Mouse (Mus musculus): ENCODE measurements around the gene Lrrc71. TPM values are rescaled to one million over a fixed set of nuclear protein-coding genes. Genes with fewer than 3 reads are reported as not detected.

Gene Lrrc71
- polyA plus RNA-seq, 1 experiment from 2014 or later: 0.28 TPM

DNA sequence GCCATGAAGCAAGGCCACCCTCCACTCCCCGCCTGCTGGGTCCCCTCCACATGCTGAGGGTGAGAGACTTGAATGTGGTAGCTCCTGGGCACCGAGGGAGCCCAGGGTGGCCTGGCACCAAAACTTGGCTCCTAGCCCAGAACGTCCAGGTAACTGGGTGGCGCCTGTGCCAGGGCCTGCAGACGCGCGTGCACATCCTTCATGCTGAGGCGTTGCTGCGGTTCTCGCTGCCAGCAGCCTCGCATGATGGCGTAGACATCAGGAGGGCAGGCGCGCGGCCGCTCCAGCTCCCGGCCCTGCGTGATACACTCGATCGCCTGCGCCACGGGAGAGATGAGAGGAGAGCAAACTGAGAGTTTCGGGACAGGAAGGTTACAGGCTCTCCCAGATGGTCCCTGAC lies 29.9 kb upstream of the Lrrc71 start:
- H3K9ac ChIP-seq: no peak overlapping the region
- WGBS: 53% methylated on average over 23 of the region's 23 CpGs

DNA sequence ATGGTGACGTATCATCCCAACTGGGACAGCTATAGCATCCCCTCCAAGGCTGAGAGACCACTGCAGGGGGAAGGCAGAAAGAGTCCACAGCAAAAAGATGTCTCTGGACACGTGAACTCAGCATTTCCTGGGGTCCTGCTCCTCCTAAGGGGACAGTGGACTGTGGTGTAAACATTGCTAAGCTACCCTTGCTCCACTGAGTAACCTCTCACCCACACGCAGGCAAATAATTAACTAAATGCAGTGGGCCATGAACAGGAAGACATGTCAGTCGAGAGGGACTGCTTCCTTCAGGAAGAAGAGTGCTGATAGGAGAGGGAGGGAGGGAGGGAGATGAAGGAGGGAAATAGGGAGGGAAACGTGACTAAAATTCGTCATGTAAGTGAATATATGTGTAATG lies 22.7 kb upstream of the Lrrc71 start:
- H3K4me3 ChIP-seq: no peak overlapping the region
- no peak overlapping the region for H3K4me2 ChIP-seq (replicated peaks)
- no peak overlapping the region for H3K27ac ChIP-seq
- H3K36me3 ChIP-seq: no peaks in the 10 kb centered on the region
- H3K4me1 ChIP-seq: peaks cover 2% of the 10 kb centered on the region; the same call in 1 of the 2 replicates
- no peak for ATAC-seq (ENCODE audit: insufficient number of reproducible peaks, insufficient read depth, low FRiP score, low TSS enrichment)
- H3K9me3 ChIP-seq: no peaks in the 10 kb centered on the region
- H3K27me3 ChIP-seq: peaks cover 22% of the 10 kb centered on the region
- H3K9ac ChIP-seq: no peak overlapping the region
- 41% methylated on average over 6 of the region's 6 CpGs for WGBS

More for the DNA sequence above, 29.9 kb upstream of the Lrrc71 start:
- Histone ChIP-seq H3K4me2 (replicated peaks) (peak overlapping the region; percentile 26), H3K4me3 (no peak overlapping the region), H3K27ac (no peak overlapping the region; the same call in 1 of the 2 replicates), H3K36me3 (no peaks in the 10 kb centered on the region), H3K27me3 (peaks cover 41% of the 10 kb centered on the region), H3K9me3 (no peaks in the 10 kb centered on the region), H3K4me1 (peaks cover 26% of the 10 kb centered on the region)
- no peak for ATAC-seq (ENCODE audit: insufficient number of reproducible peaks, insufficient read depth, low FRiP score, low TSS enrichment)

DNA sequence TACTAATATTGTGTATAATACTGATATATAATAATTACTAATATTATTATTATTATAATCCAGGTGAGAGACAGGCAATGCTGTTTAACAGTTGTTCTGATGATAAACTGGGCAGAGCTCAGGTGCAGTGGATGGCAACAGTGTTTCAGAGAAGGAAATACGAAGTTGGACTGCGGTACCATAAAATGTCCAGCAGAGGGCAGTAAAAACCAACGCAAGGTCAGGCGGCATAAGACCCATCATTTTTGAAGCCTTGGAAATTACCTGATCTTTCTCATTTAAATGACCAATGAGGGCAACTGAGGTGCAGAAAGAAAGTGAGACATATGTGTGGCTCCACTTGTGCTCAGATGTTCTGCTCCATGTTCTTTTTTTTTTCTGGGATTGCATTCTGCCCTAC lies 21.9 kb upstream of the Lrrc71 start:
- Histone ChIP-seq H3K9me3 (no peaks in the 10 kb centered on the region), H3K4me3 (no peak overlapping the region), H3K4me1 (peaks cover 10% of the 10 kb centered on the region), H3K4me2 (replicated peaks) (no peak overlapping the region), H3K27me3 (peaks cover 18% of the 10 kb centered on the region), H3K36me3 (no peaks in the 10 kb centered on the region), H3K9ac (no peak overlapping the region), H3K27ac (no peak overlapping the region)
- no peak for ATAC-seq (ENCODE audit: insufficient number of reproducible peaks, insufficient read depth, low FRiP score, low TSS enrichment)
- WGBS: under 1% methylated on average over 4 of the region's 4 CpGs

DNA sequence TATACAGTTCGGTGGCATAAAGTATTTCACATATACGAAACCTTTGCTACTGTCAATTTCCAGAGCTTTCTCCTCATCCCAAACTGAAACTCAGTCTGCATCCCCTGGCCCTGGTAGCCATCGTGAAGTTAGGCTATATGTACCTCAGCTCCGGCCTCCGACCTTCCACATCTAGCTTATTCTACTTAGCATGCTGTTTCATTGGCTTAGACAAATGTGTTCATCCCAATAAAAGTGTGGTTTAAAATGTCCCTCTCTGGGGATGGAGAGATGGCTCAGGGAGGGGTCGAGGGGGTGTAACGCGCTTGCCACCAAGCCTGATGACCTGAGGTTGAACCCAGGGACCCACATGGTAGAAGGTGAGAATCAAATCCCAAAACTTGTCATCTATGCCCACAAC lies 21.1 kb upstream of the Lrrc71 start:
- H3K27me3 ChIP-seq: peaks cover 18% of the 10 kb centered on the region
- 77% methylated on average over 8 of the region's 8 CpGs for WGBS

DNA sequence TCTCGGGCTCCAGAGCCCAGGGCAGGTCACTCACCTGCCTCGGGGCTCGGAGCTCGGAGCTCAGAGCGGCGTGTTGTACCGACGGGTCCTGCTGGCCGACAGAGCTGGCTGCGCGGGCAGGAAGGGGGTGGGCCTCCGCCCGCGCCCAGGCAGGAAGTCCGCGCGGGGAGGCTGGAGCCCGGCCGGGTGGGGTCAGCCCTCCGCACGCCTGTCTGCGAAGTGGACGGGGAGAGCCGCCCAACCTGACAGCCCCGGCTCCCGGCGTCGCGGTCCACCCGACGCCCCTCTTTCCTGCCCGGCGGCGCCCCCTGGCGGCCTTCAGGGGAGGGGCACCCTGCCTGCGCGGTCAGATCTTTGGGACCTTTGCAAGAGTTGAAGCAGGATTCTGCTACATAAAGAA lies 20.4 kb upstream of the Lrrc71 start:
- Histone ChIP-seq H3K27ac (peak overlapping the region; percentile 57), H3K4me2 (replicated peaks) (peak overlapping the region; percentile 54), H3K27me3 (peaks cover 18% of the 10 kb centered on the region), H3K9me3 (no peaks in the 10 kb centered on the region), H3K4me3 (peak overlapping the region; percentile 46), H3K36me3 (no peaks in the 10 kb centered on the region), H3K9ac (peak overlapping the region; percentile 30), H3K4me1 (peaks cover 24% of the 10 kb centered on the region)
- no peak for ATAC-seq (ENCODE audit: insufficient number of reproducible peaks, insufficient read depth, low FRiP score, low TSS enrichment)
- 2% methylated on average over 30 of the region's 37 CpGs for WGBS

More for the DNA sequence above, 21.1 kb upstream of the Lrrc71 start:
- no peak overlapping the region for H3K9ac ChIP-seq
- ATAC-seq (ENCODE audit: insufficient number of reproducible peaks, insufficient read depth, low FRiP score, low TSS enrichment): no peak
- H3K9me3 ChIP-seq: no peaks in the 10 kb centered on the region
- H3K4me1 ChIP-seq: peaks cover 17% of the 10 kb centered on the region
- H3K36me3 ChIP-seq: no peaks in the 10 kb centered on the region
- H3K27ac ChIP-seq: no peak overlapping the region
- no peak overlapping the region for H3K4me3 ChIP-seq
- H3K4me2 ChIP-seq (replicated peaks): no peak overlapping the region; the same call in 1 of the 2 replicates

DNA sequence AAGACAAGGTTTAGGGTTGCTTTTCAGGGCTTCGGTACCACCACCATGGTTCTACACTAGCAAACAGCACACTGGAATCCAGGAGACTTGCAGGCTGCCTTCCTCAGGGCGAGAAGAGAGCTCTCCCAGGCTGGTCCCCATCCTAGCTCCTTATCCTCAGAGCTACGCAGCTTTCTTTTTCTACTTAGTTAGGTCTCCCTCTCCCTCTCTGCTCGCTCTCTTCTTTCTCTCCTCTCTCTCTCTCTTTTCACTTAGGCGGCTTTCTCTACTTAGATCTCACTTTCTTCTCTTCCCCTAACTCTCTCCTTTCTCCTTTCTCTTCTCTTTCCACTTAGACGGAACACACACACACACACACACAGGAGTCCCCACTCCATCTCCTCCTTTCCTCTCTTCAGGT lies 20.0 kb upstream of the Lrrc71 start:
- H3K27me3 ChIP-seq: peaks cover 18% of the 10 kb centered on the region
- ATAC-seq (ENCODE audit: insufficient number of reproducible peaks, insufficient read depth, low FRiP score, low TSS enrichment): no peak
- WGBS: 39% methylated on average over 6 of the region's 6 CpGs

DNA sequence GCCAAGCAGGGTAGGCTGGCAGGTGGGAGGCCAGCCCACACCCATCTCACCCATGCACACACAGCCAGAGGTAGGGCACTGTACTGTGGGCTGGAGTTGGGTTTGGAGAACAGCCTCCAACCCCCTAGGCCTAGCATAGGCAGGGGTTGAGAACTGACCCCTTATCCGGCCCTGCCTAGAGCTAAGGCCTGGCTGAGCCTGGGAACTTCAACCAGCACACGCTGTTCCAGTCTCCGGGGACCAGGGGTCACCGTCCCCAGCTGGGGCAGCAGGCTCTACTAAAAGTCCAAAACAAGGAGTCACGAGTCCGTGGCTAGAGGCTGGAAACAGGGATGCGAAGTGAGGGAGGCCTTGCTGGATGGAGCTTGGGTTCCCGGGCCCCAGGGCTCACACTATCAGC lies 19.3 kb upstream of the Lrrc71 start:
- H3K4me3 ChIP-seq: peak overlapping the region; percentile 46

More for the DNA sequence above, 20.0 kb upstream of the Lrrc71 start:
- Histone ChIP-seq H3K9ac (peak overlapping the region; percentile 30; the same call in 1 of the 2 replicates), H3K4me3 (peak overlapping the region; percentile 46), H3K4me2 (replicated peaks) (peak overlapping the region; percentile 54), H3K36me3 (no peaks in the 10 kb centered on the region), H3K4me1 (peaks cover 28% of the 10 kb centered on the region), H3K27ac (peak overlapping the region; percentile 57), H3K9me3 (no peaks in the 10 kb centered on the region)

DNA sequence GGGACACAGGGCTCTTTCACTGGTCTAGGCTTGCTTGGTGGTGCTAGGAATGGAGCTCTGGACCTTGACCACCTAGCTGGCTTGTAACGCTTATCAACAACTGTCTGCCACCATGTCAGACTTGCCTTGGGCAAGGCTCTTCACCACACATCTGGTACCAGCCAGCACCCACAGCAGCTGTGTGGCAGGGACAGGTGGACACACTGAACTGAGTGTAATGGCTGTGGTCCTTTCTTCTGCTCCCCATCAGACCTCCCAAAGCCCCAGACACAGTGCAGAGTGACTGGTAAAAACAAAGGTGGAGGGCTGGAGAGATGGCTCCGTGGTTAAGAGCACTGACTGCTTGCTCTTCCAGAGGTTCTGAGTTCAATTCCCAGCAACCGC lies 17.9 kb upstream of the Lrrc71 start:
- H3K27me3 ChIP-seq: peaks cover 12% of the 10 kb centered on the region
- 0 out of 2 replicates have a peak overlapping the region, but pooled peaks have one; percentile 90 for H3K27ac ChIP-seq
- H3K4me2 ChIP-seq (replicated peaks): no peak overlapping the region
- no peak overlapping the region for H3K4me3 ChIP-seq
- 83% methylated on average over 3 of the region's 3 CpGs for WGBS
- H3K36me3 ChIP-seq: no peaks in the 10 kb centered on the region
- no peaks in the 10 kb centered on the region for H3K9me3 ChIP-seq
- peaks cover 50% of the 10 kb centered on the region for H3K4me1 ChIP-seq
- no peak overlapping the region for H3K9ac ChIP-seq
- ATAC-seq (ENCODE audit: insufficient number of reproducible peaks, insufficient read depth, low FRiP score, low TSS enrichment): no peak

More for the DNA sequence above, 19.3 kb upstream of the Lrrc71 start:
- Histone ChIP-seq H3K9ac (no peak overlapping the region), H3K9me3 (no peaks in the 10 kb centered on the region), H3K36me3 (no peaks in the 10 kb centered on the region), H3K27ac (peak overlapping the region; percentile 57), H3K27me3 (peaks cover 18% of the 10 kb centered on the region), H3K4me1 (peaks cover 35% of the 10 kb centered on the region), H3K4me2 (replicated peaks) (peak overlapping the region; percentile 54)
- no peak for ATAC-seq (ENCODE audit: insufficient number of reproducible peaks, insufficient read depth, low FRiP score, low TSS enrichment)
- 48% methylated on average over 8 of the region's 8 CpGs for WGBS

DNA sequence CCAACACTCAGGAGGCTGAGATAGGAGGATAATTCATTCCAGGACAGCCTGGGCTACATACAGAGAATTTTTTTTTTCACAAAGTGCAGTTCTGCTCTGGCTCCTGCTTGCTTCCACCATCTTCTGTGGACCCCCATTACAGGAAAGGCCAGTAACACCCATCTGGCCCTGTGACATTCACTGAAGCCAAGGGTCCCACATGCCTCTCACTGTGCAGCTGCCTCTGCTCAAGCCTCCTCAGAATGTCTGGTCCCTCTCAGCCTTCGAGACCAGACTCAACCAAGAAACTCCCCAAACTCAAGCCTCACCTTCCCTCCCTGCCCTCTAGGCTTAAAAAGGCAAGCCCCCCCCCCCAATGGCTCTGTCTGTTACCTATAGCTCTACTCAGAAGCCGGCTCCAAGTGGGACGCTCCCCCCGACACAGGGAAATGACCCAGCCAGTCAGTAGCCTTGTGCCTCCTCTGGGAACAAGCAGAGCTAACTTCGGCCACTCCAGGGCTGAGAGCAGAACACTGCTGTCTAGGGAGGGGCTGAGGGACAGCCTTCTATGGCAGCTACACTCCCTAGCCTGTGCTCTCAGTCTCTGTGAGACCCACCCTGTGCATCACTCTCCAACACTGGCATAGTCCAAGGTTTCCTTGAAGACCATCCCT lies 17.3 kb upstream of the Lrrc71 start:
- no peak overlapping the region for H3K4me2 ChIP-seq (replicated peaks)
- H3K9ac ChIP-seq: no peak overlapping the region
- H3K9me3 ChIP-seq: no peaks in the 10 kb centered on the region
- H3K4me1 ChIP-seq: peaks cover 53% of the 10 kb centered on the region
- H3K36me3 ChIP-seq: no peaks in the 10 kb centered on the region
- H3K4me3 ChIP-seq: no peak overlapping the region
- H3K27ac ChIP-seq: peak overlapping the region; percentile 90
- 71% methylated on average over 5 of the region's 5 CpGs for WGBS
- H3K27me3 ChIP-seq: peaks cover 10% of the 10 kb centered on the region
- ATAC-seq (ENCODE audit: insufficient number of reproducible peaks, insufficient read depth, low FRiP score, low TSS enrichment): no peak

DNA sequence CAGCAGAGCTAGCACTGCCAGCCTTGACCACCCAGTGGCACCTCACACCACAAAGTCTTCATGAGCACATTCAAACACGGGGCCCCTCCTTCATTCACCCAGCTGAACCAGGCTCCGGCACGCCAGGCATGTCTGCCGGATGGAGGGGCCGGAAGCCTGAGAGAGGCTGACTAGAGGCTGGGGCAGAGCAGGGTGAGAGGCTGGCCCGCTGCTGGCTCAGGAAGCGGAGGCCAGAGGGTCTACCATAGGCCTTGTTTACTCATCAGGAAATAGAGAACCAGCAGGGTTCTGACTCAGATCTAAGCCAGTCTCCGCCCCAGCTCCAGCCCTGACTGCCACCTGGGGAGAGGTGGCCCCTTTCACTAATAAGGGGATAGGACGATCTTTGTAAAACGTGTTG lies 16.7 kb upstream of the Lrrc71 start:
- Histone ChIP-seq H3K9ac (no peak overlapping the region), H3K4me1 (peaks cover 53% of the 10 kb centered on the region), H3K27me3 (peaks cover 10% of the 10 kb centered on the region), H3K4me2 (replicated peaks) (peak overlapping the region; percentile 34), H3K36me3 (no peaks in the 10 kb centered on the region), H3K27ac (peak overlapping the region; percentile 90), H3K4me3 (no peak overlapping the region), H3K9me3 (no peaks in the 10 kb centered on the region)
- 21% methylated on average over 10 of the region's 10 CpGs for WGBS
- ATAC-seq (ENCODE audit: insufficient number of reproducible peaks, insufficient read depth, low FRiP score, low TSS enrichment): no peak

DNA sequence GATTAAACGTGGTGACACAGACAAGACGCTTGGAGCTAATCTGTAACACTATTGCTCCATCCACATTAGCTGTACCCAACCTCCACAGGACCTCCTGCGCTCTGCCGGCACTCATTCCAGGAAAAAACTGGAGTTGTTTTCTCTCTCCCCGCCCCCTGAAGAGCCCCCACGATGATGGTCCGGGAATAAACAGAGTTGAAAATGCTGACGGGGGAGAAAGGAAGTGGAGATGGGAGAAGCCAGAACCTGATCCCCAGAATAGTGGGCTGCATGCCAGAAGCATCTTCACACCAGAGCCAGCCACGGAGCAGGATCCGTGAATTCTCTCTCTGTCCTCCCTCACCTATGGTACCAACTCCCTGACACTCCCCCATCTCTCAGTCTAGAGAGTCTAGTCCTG lies 16.1 kb upstream of the Lrrc71 start:
- Histone ChIP-seq H3K4me3 (no peak overlapping the region), H3K9me3 (no peaks in the 10 kb centered on the region), H3K9ac (no peak overlapping the region), H3K27ac (peak overlapping the region; percentile 90), H3K27me3 (peaks cover 10% of the 10 kb centered on the region), H3K4me2 (replicated peaks) (peak overlapping the region; percentile 34), H3K36me3 (no peaks in the 10 kb centered on the region), H3K4me1 (peaks cover 53% of the 10 kb centered on the region)
- ATAC-seq (ENCODE audit: insufficient number of reproducible peaks, insufficient read depth, low FRiP score, low TSS enrichment): no peak
- WGBS: 25% methylated on average over 10 of the region's 10 CpGs

DNA sequence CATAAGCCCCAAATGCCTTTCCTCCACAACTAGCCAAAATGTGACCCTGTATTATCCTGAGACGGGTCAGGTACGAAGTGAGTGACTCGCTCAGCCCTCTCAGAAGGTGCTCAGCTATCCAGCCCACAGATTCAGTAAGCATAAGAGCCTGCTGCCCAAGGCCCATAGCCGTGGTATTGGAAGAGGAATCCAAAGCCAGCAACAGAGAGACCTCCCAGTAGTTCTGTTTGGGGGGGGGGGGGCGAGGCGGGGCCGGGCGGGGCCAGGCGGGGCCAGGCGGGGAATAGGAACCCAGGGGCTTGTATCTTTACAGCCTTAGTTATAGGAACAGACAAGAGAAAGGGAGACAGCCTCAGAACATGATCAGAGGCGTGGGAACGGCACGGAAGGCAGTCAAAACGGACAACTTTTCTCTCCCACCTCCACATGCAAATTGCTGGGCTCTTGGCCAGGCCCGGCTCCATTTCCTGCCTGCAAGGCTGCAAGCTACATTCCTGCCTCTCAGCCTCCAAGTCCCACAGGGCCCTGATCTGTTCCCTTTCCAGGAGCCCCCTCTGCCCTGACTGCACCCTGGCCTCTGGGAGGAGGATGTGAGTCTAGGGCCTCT lies 15.4 kb upstream of the Lrrc71 start:
- peak; percentile 65; the same call in 1 of the 2 replicates for ATAC-seq (ENCODE audit: insufficient number of reproducible peaks, insufficient read depth, low FRiP score, low TSS enrichment)
- H3K27ac ChIP-seq: peak overlapping the region; percentile 90
- H3K4me2 ChIP-seq (replicated peaks): peak overlapping the region; percentile 34
- H3K4me1 ChIP-seq: peaks cover 53% of the 10 kb centered on the region
- H3K36me3 ChIP-seq: no peaks in the 10 kb centered on the region
- 13% methylated on average over 14 of the region's 15 CpGs for WGBS
- no peak overlapping the region for H3K4me3 ChIP-seq
- H3K9me3 ChIP-seq: no peaks in the 10 kb centered on the region
- peaks cover 7% of the 10 kb centered on the region for H3K27me3 ChIP-seq
- no peak overlapping the region for H3K9ac ChIP-seq

Measured in embryonic facial prominence, embryonic 12.5 days (tissue).